ENCODE assay signal across 8 mouse cellular contexts in genomic region chr16:95703958-95704357, GRCm38 (mm10). TPM values are rescaled to one million over a fixed set of nuclear protein-coding genes. Genes with fewer than 3 reads are reported as not detected.
DNase-seq lines count a peak whose midpoint lies in the region; ATAC-seq and TF ChIP-seq lines count a peak whose summit lies in the region.

No protein-coding gene starts in this region.

- no peaks in the 10 kb centered on the region for H3K4me1 ChIP-seq in embryonic facial prominence, embryonic 11.5 days (ENCODE audit: control insufficient read depth, insufficient read depth, low read length)
- H3K4me1 ChIP-seq in hindbrain, embryonic 13.5 days (replicated peaks) = peaks cover 37% of the 10 kb centered on the region
- H3K4me1 ChIP-seq in lung, embryonic 15.5 days = peaks cover 50% of the 10 kb centered on the region
- peaks cover 46% of the 10 kb centered on the region for H3K4me1 ChIP-seq in stomach, embryonic 16.5 days (ENCODE audit: control insufficient read depth, insufficient read depth, low read length)

- WGBS in embryonic facial prominence, embryonic 11.5 days = 24% methylated on average over 8 of the region's 8 CpGs
- 36% methylated on average over 8 of the region's 8 CpGs for WGBS in hindbrain, embryonic 13.5 days
- 9% methylated on average over 8 of the region's 8 CpGs for WGBS in lung, embryonic 15.5 days
- 27% methylated on average over 8 of the region's 8 CpGs for WGBS in stomach, embryonic 16.5 days

- H3K4me3 ChIP-seq in gastrocnemius, adult 2 months = peak overlapping the region; percentile 85
- 0 out of 2 replicates have a peak overlapping the region, but pooled peaks have one; percentile 2 for H3K4me3 ChIP-seq in embryonic facial prominence, embryonic 11.5 days (ENCODE audit: low read depth, low read length)
- peak overlapping the region; percentile 31 for H3K4me3 ChIP-seq in hindbrain, embryonic 13.5 days
- peak overlapping the region; percentile 92 for H3K4me3 ChIP-seq in lung, embryonic 15.5 days
- H3K4me3 ChIP-seq in stomach, embryonic 16.5 days (replicated peaks; ENCODE audit: low read length) = peak overlapping the region; percentile 90

- H3K4me2 ChIP-seq in embryonic facial prominence, embryonic 11.5 days (ENCODE audit: low read depth, low read length) = peak overlapping the region; percentile 2; the same call in 1 of the 2 replicates
- H3K4me2 ChIP-seq in hindbrain, embryonic 13.5 days = peak overlapping the region; percentile 91
- H3K4me2 ChIP-seq in lung, embryonic 15.5 days = peak overlapping the region; percentile 84
- H3K4me2 ChIP-seq in stomach, embryonic 16.5 days (ENCODE audit: low read depth, low read length) = peak overlapping the region; percentile 78

- TF ChIP-seq CTCF in gastrocnemius, adult 2 months (IDR thresholded peaks at IDR 0.05) = no peak

- H3K9me3 ChIP-seq in embryonic facial prominence, embryonic 11.5 days (replicated peaks; ENCODE audit: control insufficient read depth, low read length) = no peaks in the 10 kb centered on the region
- no peaks in the 10 kb centered on the region for H3K9me3 ChIP-seq in hindbrain, embryonic 13.5 days
- H3K9me3 ChIP-seq in lung, embryonic 15.5 days = no peaks in the 10 kb centered on the region
- no peaks in the 10 kb centered on the region for H3K9me3 ChIP-seq in stomach, embryonic 16.5 days (replicated peaks; ENCODE audit: control insufficient read depth, low read length)

- intact Hi-C loops in gastrocnemius, adult 2 months (cut with DNase I) = loop anchor here (5.0 kb wide), 2 partner anchors 38 to 123 kb away; no protein-coding TSS in a partner anchor

- no peaks in the 10 kb centered on the region for H3K27me3 ChIP-seq in embryonic facial prominence, embryonic 11.5 days (ENCODE audit: control insufficient read depth, insufficient read depth, low read length)
- no peaks in the 10 kb centered on the region for H3K27me3 ChIP-seq in hindbrain, embryonic 13.5 days
- no peaks in the 10 kb centered on the region for H3K27me3 ChIP-seq in lung, embryonic 15.5 days
- no peaks in the 10 kb centered on the region for H3K27me3 ChIP-seq in stomach, embryonic 16.5 days (ENCODE audit: control insufficient read depth, insufficient read depth, low read length)

- H3K36me3 ChIP-seq in embryonic facial prominence, embryonic 11.5 days (replicated peaks; ENCODE audit: control insufficient read depth, insufficient read depth, low read depth, low read length) = 0 out of 2 replicates have a peak, but pooled peaks cover 2% of the 10 kb centered on the region
- peaks cover 8% of the 10 kb centered on the region; the same call in 1 of the 2 replicates for H3K36me3 ChIP-seq in hindbrain, embryonic 13.5 days
- peaks cover 12% of the 10 kb centered on the region for H3K36me3 ChIP-seq in lung, embryonic 15.5 days
- H3K36me3 ChIP-seq in stomach, embryonic 16.5 days (ENCODE audit: control insufficient read depth, insufficient read depth, low read length) = peaks cover 7% of the 10 kb centered on the region

- no peak for ATAC-seq in embryonic facial prominence, embryonic 11.5 days (replicated peaks; ENCODE audit: insufficient number of reproducible peaks, low FRiP score, low TSS enrichment, low read depth)
- ATAC-seq in hindbrain, embryonic 13.5 days (ENCODE audit: low FRiP score) = no peak
- no peak for ATAC-seq in lung, embryonic 15.5 days (ENCODE audit: borderline replicate concordance, extremely low read depth, low FRiP score, low TSS enrichment)
- no peak for ATAC-seq in stomach, embryonic 16.5 days (ENCODE audit: insufficient read depth, low FRiP score)
- no peak for ATAC-seq in inflammation-experienced regulatory T-cells, adult 6 months

- no peak for DNase-seq in gastrocnemius, adult 2 months
- DNase-seq in gastrocnemius, postnatal 25 days = no peak
- DNase-seq in embryonic facial prominence, embryonic 11.5 days (ENCODE audit: low spot score) = peak; percentile 20
- no peak for DNase-seq in c-Kit-positive CD71-positive TER-119-positive erythroid progenitor cells, embryonic 14.5 days (ENCODE audit: low spot score)

- H3K27ac ChIP-seq in gastrocnemius, adult 2 months = peak overlapping the region; percentile 100
- H3K27ac ChIP-seq in embryonic facial prominence, embryonic 11.5 days (replicated peaks; ENCODE audit: low read depth, low read length) = no peak overlapping the region
- peak overlapping the region; percentile 71 for H3K27ac ChIP-seq in hindbrain, embryonic 13.5 days
- peak overlapping the region; percentile 39 for H3K27ac ChIP-seq in lung, embryonic 15.5 days
- peak overlapping the region; percentile 73 for H3K27ac ChIP-seq in stomach, embryonic 16.5 days (ENCODE audit: low read length)

- no peak overlapping the region for H3K9ac ChIP-seq in embryonic facial prominence, embryonic 11.5 days (replicated peaks; ENCODE audit: low read length)
- peak overlapping the region; percentile 39 for H3K9ac ChIP-seq in hindbrain, embryonic 13.5 days
- peak overlapping the region; percentile 34 for H3K9ac ChIP-seq in lung, embryonic 15.5 days
- peak overlapping the region; percentile 62 for H3K9ac ChIP-seq in stomach, embryonic 16.5 days (ENCODE audit: low read length)

RNA-seq across cellular contexts. Expression of gene Ets2, which starts 2.1 kb away (rescaled TPM):
- 10 to 100 TPM; 22.7 to 41.9 TPM for total RNA-seq in gastrocnemius, adult 2 months (2021)
- 10 to 100 TPM; 25.4 to 29.2 TPM for total RNA-seq in gastrocnemius, postnatal 25 days (2021)
- 35.4 and 41.7 TPM in 2 replicates for polyA plus RNA-seq in embryonic facial prominence, embryonic 11.5 days (2014; fragmentation: Nextera tagmentation; extraction: Ambion mirVana)
- polyA plus RNA-seq in hindbrain, embryonic 13.5 days (2015; fragmentation: Nextera tagmentation; extraction: Ambion mirVana) = 20.6 and 22.2 TPM in 2 replicates
- polyA plus RNA-seq in lung, embryonic 15.5 days (2015; fragmentation: Nextera tagmentation; extraction: Ambion mirVana) = 96.1 and 107 TPM in 2 replicates
- polyA plus RNA-seq in stomach, embryonic 16.5 days (2015; fragmentation: Nextera tagmentation; extraction: Ambion mirVana) = 59.8 and 64.8 TPM in 2 replicates
- 1 to 10 TPM; 2.4 to 4.0 (median 2.7) TPM for polyA plus RNA-seq in inflammation-experienced regulatory T-cells, adult 6 months (2017; shearing (Covaris generic))

Comparison
In these comparisons a context has a peak if more than half of its experiments do, and no peak if none do; other contexts are left out.
1. H3K4me3 ChIP-seq: peak in every context shown above with its lines; median percentile 92 in lung, embryonic 15.5 days; 90 in stomach, embryonic 16.5 days; 85 in gastrocnemius, adult 2 months; 31 in hindbrain, embryonic 13.5 days; 2 in embryonic facial prominence, embryonic 11.5 days.
2. H3K4me2 ChIP-seq: peak in every context shown above with its lines; median percentile 91 in hindbrain, embryonic 13.5 days; 84 in lung, embryonic 15.5 days; 78 in stomach, embryonic 16.5 days; 2 in embryonic facial prominence, embryonic 11.5 days.